Mouse (Mus musculus) left cerebral cortex, adult 18-20 months (tissue): ENCODE data around the gene Kcnn1. TPM values are rescaled to one million over a fixed set of nuclear protein-coding genes. Genes with fewer than 3 reads are reported as not detected.

Experiments used
- DNase-seq, 2 experiments: peaks; one replicate each; pipeline ENCODE4 v3.0.0; 2021 to 2022; ENCODE audit warnings: low spot score in 2 of 2, mixed read lengths in 1 of 2
- microRNA-seq, 2 experiments: library from miRNA; unstranded; fragments of <30 nt; microRNA quantifications; one replicate each; pipeline ENCODE4 v1.2.0; 2021
- total RNA-seq, 2 experiments: library from RNA; stranded (reverse); gene quantifications; 2 replicates each; pipeline ENCODE4 v1.2.3; 2021

Gene Kcnn1
- total RNA-seq, 2 experiments from 2014 or later: 17.4 to 19.3 TPM

- DNase-seq: no peak
These were observed 66.5 kb downstream of the Kcnn1 start for GRCm38 (mm10) chr8:70796403-70797080.

- DNase-seq: no peak
These were observed 67.7 kb downstream of the Kcnn1 start for GRCm38 (mm10) chr8:70795370-70795769.

GRCm38 (mm10) chr8:70794215-70794614, 68.8 kb downstream of the Kcnn1 start:
- DNase-seq: no peak

DNA sequence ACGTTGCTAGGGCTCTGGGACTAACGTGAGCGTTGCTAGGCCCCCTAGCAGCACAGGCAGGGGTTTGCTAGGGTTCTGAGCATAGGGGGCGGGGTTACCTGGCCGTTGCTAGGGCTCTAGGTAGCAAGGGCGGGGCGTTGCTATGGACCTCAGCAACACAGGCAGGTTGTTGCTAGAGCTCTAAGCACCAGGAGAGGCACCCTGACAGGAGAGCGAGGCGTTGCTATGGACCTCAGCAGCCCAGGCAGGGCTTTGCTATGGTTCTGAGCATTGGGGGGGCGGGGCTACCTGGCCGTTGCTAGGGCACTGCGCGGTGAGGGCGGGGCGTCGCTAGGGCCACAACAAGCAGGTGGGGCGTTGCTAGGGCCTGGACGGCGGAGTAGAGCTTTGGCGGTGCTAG, 70.4 kb downstream of the Kcnn1 start:
- peak in 1 of 2 experiments; percentile 76 for DNase-seq

Small RNA genes within 50 kb of the gene (microRNA-seq; reads per million reads assigned to microRNA genes)
- gene Mir7067 (0.99 to 1.5 reads per million in 2 experiments), gene Mir7240 (8.7 to 14.2 reads per million in 2 experiments)

Other genes with a start within 250 kb of the Kcnn1 start
- gene Lrrc25, start 247.1 kb downstream of the Kcnn1 start, total RNA-seq: 1 to 10 TPM in 1 of 2 experiments, under 1 TPM in 1; 0.70 to 1.0 TPM
- not detected for gene Gdf15, start 230.8 kb downstream of the Kcnn1 start, total RNA-seq
- 10 to 100 TPM; 11.6 to 17.9 TPM for gene Pgpep1, start 202.9 kb downstream of the Kcnn1 start, total RNA-seq
- 10 to 100 TPM; 65.0 to 70.9 TPM for gene Lsm4, start 190.0 kb downstream of the Kcnn1 start, total RNA-seq
- gene Jund, start 164.3 kb downstream of the Kcnn1 start, total RNA-seq: 100 to 1,000 TPM; 221 to 289 TPM
- under 1 TPM; 0.09 to 0.16 TPM for gene Iqcn, start 159.8 kb downstream of the Kcnn1 start, total RNA-seq
- gene Gm3336, start 144.7 kb downstream of the Kcnn1 start, total RNA-seq: not detected
- 1 to 10 TPM; 1.6 to 3.4 TPM for gene Pde4c, start 139.5 kb downstream of the Kcnn1 start, total RNA-seq
- gene Rab3a, start 108.6 kb downstream of the Kcnn1 start, total RNA-seq: 100 to 1,000 TPM; 870 to 892 TPM
- gene Mpv17l2, start 102.3 kb downstream of the Kcnn1 start, total RNA-seq: 10 to 100 TPM; 31.3 to 31.4 TPM
- gene Pik3r2, start 86.5 kb downstream of the Kcnn1 start, total RNA-seq: 100 to 1,000 TPM; 150 to 153 TPM
- gene Mast3, start 58.2 kb downstream of the Kcnn1 start, total RNA-seq: 100 to 1,000 TPM; 317 to 334 TPM
- gene Il12rb1, start 54.8 kb downstream of the Kcnn1 start, total RNA-seq: under 1 TPM; 0.63 to 0.77 TPM
- 10 to 100 TPM; 12.0 to 13.3 TPM for gene Arrdc2, start 23.5 kb downstream of the Kcnn1 start, total RNA-seq
- 100 to 1,000 TPM; 101 to 102 TPM for gene Ccdc124, start 10.7 kb upstream of the Kcnn1 start, total RNA-seq
- 10 to 100 TPM; 12.8 to 13.0 TPM for gene Slc5a5, start 29.5 kb upstream of the Kcnn1 start, total RNA-seq
- gene Rpl18a, start 34.2 kb upstream of the Kcnn1 start, total RNA-seq: 100 to 1,000 TPM; 682 to 726 TPM
- 10 to 100 TPM; 87.1 to 98.0 TPM for gene Map1s, start 42.7 kb upstream of the Kcnn1 start, total RNA-seq